Mouse (Mus musculus) embryo, embryonic 9.5 days (tissue): ENCODE data around the gene Mipol1.
"Not testable (repeated sequence)": the region's sequence is repeated elsewhere in the genome, so short reads cannot be mapped to it uniquely, and the experiment has no call there.

Experiments
- DNase-seq: peaks from one replicate; pipeline ENCODE4 v3.0.0-alpha.2; 2017; ENCODE audit errors: extremely low spot score

The Mipol1 gene

GRCm38 (mm10) chr12:57230192-57230706 lies at the start of gene Mipol1, which contains the start of gene Prps1l3:
Mipol1 (plus strand) TSS chr12:57230427.
Prps1l3 (plus strand) TSS chr12:57230412.
- DNase-seq: peak; percentile 96

- no peak for DNase-seq
These were observed 45.7 kb upstream of the Mipol1 start for GRCm38 (mm10) chr12:57184401-57185147.

GRCm38 (mm10) chr12:57185475-57185874 lies 44.8 kb upstream of the Mipol1 start:
- peak; percentile 27 for DNase-seq

GRCm38 (mm10) chr12:57186126-57186525 lies 44.1 kb upstream of the Mipol1 start:
- DNase-seq: no peak

- DNase-seq: no peak
These were observed 43.2 kb upstream of the Mipol1 start for GRCm38 (mm10) chr12:57187032-57187431.

GRCm38 (mm10) chr12:57194609-57195008 lies 35.6 kb upstream of the Mipol1 start:
- DNase-seq: peak; percentile 33

- no peak for DNase-seq
These were observed 34.0 kb upstream of the Mipol1 start for GRCm38 (mm10) chr12:57196286-57196607.

GRCm38 (mm10) chr12:57196608-57197362 lies 33.4 kb upstream of the Mipol1 start:
- DNase-seq: peak; percentile 73

GRCm38 (mm10) chr12:57197363-57198026 lies 32.7 kb upstream of the Mipol1 start, which contains the start of gene Slc25a21:
Slc25a21 (minus strand) TSS chr12:57197472.
- DNase-seq: no peak

- no peak for DNase-seq
These were observed 32.0 kb upstream of the Mipol1 start for GRCm38 (mm10) chr12:57198269-57198668.

- DNase-seq: no peak
These were observed 30.8 kb upstream of the Mipol1 start for GRCm38 (mm10) chr12:57199427-57199826.

- DNase-seq: no peak
These were observed 28.3 kb upstream of the Mipol1 start for GRCm38 (mm10) chr12:57201901-57202300.

- no peak for DNase-seq
These were observed 25.9 kb upstream of the Mipol1 start for GRCm38 (mm10) chr12:57204276-57204851.

GRCm38 (mm10) chr12:57211353-57212311 lies 18.6 kb upstream of the Mipol1 start:
- peak; percentile 67 for DNase-seq

GRCm38 (mm10) chr12:57212463-57212862 lies 17.8 kb upstream of the Mipol1 start:
- not testable (repeated sequence) for DNase-seq

- DNase-seq: no peak
These were observed 3.8 kb upstream of the Mipol1 start for GRCm38 (mm10) chr12:57226411-57226810.

GRCm38 (mm10) chr12:57227776-57228175 lies 2.5 kb upstream of the Mipol1 start:
- no peak for DNase-seq

GRCm38 (mm10) chr12:57229703-57230102 lies 524 bp upstream of the Mipol1 start:
- no peak for DNase-seq

- peak; percentile 36 for DNase-seq
These were observed 1.1 kb downstream of the Mipol1 start for GRCm38 (mm10) chr12:57231085-57231875.

- DNase-seq: no peak
These were observed 3.2 kb downstream of the Mipol1 start for GRCm38 (mm10) chr12:57233386-57233785.
